Mouse (Mus musculus) hindbrain, embryonic 10.5 days (tissue): ENCODE measurements around the gene Tmem130. TPM values are rescaled to one million over a fixed set of nuclear protein-coding genes. Genes with fewer than 3 reads are reported as not detected.

Source experiments
- polyA plus RNA-seq: library from polyadenylated mRNA; unstranded; fragments of >200 nt; fragmentation: Nextera tagmentation; extraction: Ambion mirVana; gene quantifications from 2 replicates; pipeline ENCODE4 v1.2.1, GENCODE M21; 2016

The Tmem130 gene
- polyA plus RNA-seq, 1 experiment from 2014 or later, result 13.8 TPM

Other genes with a start within 250 kb of the Tmem130 start
- gene Nptx2, start 215.9 kb downstream of the Tmem130 start, polyA plus RNA-seq, result 1.8 and 3.2 TPM in 2 replicates
- gene Trrap, start 5.9 kb upstream of the Tmem130 start, polyA plus RNA-seq, result 80.3 and 80.7 TPM in 2 replicates
- gene Smurf1, start 204.0 kb upstream of the Tmem130 start, polyA plus RNA-seq, result 14.7 and 17.5 TPM in 2 replicates